Mouse (Mus musculus): ENCODE results near the gene Ankfn1.
A peak's percentile ranks its signal among the peaks of the same experiment; 100 is the strongest.

Gene Ankfn1

GRCm38 (mm10) chr11:89676922-89677321, 100.5 kb downstream of the Ankfn1 start:
- no peak for DNase-seq (ENCODE audit: inconsistent ontology term)

GRCm38 (mm10) chr11:89673916-89674507, 103.4 kb downstream of the Ankfn1 start:
- DNase-seq (ENCODE audit: inconsistent ontology term), result no peak

GRCm38 (mm10) chr11:89672510-89673085, 104.9 kb downstream of the Ankfn1 start:
- DNase-seq (ENCODE audit: inconsistent ontology term), result peak; percentile 47

- no peak for DNase-seq (ENCODE audit: inconsistent ontology term)
Measured at GRCm38 (mm10) chr11:89665170-89665880, 112.1 kb downstream of the Ankfn1 start.

GRCm38 (mm10) chr11:89659048-89659447, 118.4 kb downstream of the Ankfn1 start:
- peak; percentile 68 for DNase-seq (ENCODE audit: inconsistent ontology term)

- DNase-seq (ENCODE audit: inconsistent ontology term), result no peak
Measured at GRCm38 (mm10) chr11:89656556-89656955, 120.9 kb downstream of the Ankfn1 start.

GRCm38 (mm10) chr11:89635740-89636139, 141.7 kb downstream of the Ankfn1 start:
- no peak for DNase-seq (ENCODE audit: inconsistent ontology term)

GRCm38 (mm10) chr11:89631315-89631714, 146.1 kb downstream of the Ankfn1 start:
- no peak for DNase-seq (ENCODE audit: inconsistent ontology term)

- no peak for DNase-seq (ENCODE audit: inconsistent ontology term)
Measured at GRCm38 (mm10) chr11:89628562-89628961, 148.9 kb downstream of the Ankfn1 start.

GRCm38 (mm10) chr11:89627232-89627631, 150.2 kb downstream of the Ankfn1 start:
- no peak for DNase-seq (ENCODE audit: inconsistent ontology term)

- DNase-seq (ENCODE audit: inconsistent ontology term), result no peak
Measured at GRCm38 (mm10) chr11:89623698-89624445, 153.6 kb downstream of the Ankfn1 start.

GRCm38 (mm10) chr11:89619955-89620354, 157.5 kb downstream of the Ankfn1 start:
- no peak for DNase-seq (ENCODE audit: inconsistent ontology term)

GRCm38 (mm10) chr11:89615806-89616205, 161.6 kb downstream of the Ankfn1 start:
- DNase-seq (ENCODE audit: inconsistent ontology term), result no peak

- DNase-seq (ENCODE audit: inconsistent ontology term), result no peak
Measured at GRCm38 (mm10) chr11:89611596-89611995, 165.9 kb downstream of the Ankfn1 start.

- DNase-seq (ENCODE audit: inconsistent ontology term), result no peak
Measured at GRCm38 (mm10) chr11:89608071-89608470, 169.4 kb downstream of the Ankfn1 start.

GRCm38 (mm10) chr11:89607270-89607669, 170.2 kb downstream of the Ankfn1 start:
- DNase-seq (ENCODE audit: inconsistent ontology term), result no peak

GRCm38 (mm10) chr11:89606346-89606745, 171.1 kb downstream of the Ankfn1 start:
- DNase-seq (ENCODE audit: inconsistent ontology term), result no peak

GRCm38 (mm10) chr11:89602966-89603365, 174.5 kb downstream of the Ankfn1 start:
- DNase-seq (ENCODE audit: inconsistent ontology term), result no peak

GRCm38 (mm10) chr11:89600921-89601515, 176.4 kb downstream of the Ankfn1 start:
- no peak for DNase-seq (ENCODE audit: inconsistent ontology term)

GRCm38 (mm10) chr11:89590273-89590874, 187.1 kb downstream of the Ankfn1 start:
- DNase-seq (ENCODE audit: inconsistent ontology term), result no peak

GRCm38 (mm10) chr11:89586341-89586740, 191.1 kb downstream of the Ankfn1 start:
- DNase-seq (ENCODE audit: inconsistent ontology term), result peak; percentile 71

Data from Muller cell, postnatal 12 days (primary cell).